Mouse (Mus musculus): ENCODE data around the gene Zfp831. TPM values are rescaled to one million over a fixed set of nuclear protein-coding genes. Genes with fewer than 3 reads are reported as not detected.

Gene Zfp831
- total and polyA plus RNA-seq, 3 experiments = 1.4 to 4.1 TPM; not detected in 1

- Histone ChIP-seq H3K27ac (ENCODE audit: control insufficient read depth, low read depth, low read length) (peak overlapping the region; percentile 92), H3K9ac (ENCODE audit: control insufficient read depth, low read depth, low read length, poor library complexity, severe bottlenecking) (peak overlapping the region; percentile 43), H3K27me3 (ENCODE audit: control insufficient read depth in 1 of 2, insufficient read depth in 2 of 2, low read length in 2 of 2) (no peaks in the 10 kb centered on the region), H3K4me3 (ENCODE audit: control insufficient read depth in 1 of 2, insufficient read depth in 1 of 2, low read depth in 2 of 2, low read length in 2 of 2) (no peak overlapping the region), H3K9me3 (replicated peaks; ENCODE audit: insufficient read depth, low read length) (no peaks in the 10 kb centered on the region), H3K79me2 (ENCODE audit: control insufficient read depth, insufficient read depth, low read length, poor library complexity) (no peaks in the 10 kb centered on the region; the same call in 1 of the 2 replicates), H3K36me3 (ENCODE audit: control insufficient read depth in 1 of 2, insufficient read depth in 2 of 2, low read length in 2 of 2) (peaks cover 0 to 28% of the 10 kb centered on the region in 2 experiments; a peak in 2 of 4 replicates), H3K4me1 (ENCODE audit: control insufficient read depth in 1 of 2, insufficient read depth in 2 of 2, low read length in 2 of 2) (peaks cover 19 to 44% of the 10 kb centered on the region in 2 experiments)
- peak; percentile 92 for DNase-seq (ENCODE audit: low read depth, low spot score)
- TF ChIP-seq POLR2AphosphoS5 (IDR thresholded peaks at IDR 0.05; ENCODE audit: borderline replicate concordance, low read depth, low read length) (no peak), GATA1 (IDR thresholded peaks at IDR 0.05; ENCODE audit: low read depth, low read length) (peak; percentile 90), USF2 (IDR thresholded peaks at IDR 0.05; ENCODE audit: borderline replicate concordance in 1 of 2, insufficient read depth in 1 of 2, low read depth in 1 of 2, low read length in 2 of 2) (no peak), ZC3H11A (IDR thresholded peaks at IDR 0.05; ENCODE audit: low read depth, low read length) (no peak), ZNF384 (IDR thresholded peaks at IDR 0.05; ENCODE audit: low read depth, low read length) (no peak), MAFK (IDR thresholded peaks at IDR 0.05; ENCODE audit: borderline replicate concordance, low read depth, low read length) (no peak), MEF2A (IDR thresholded peaks at IDR 0.05; ENCODE audit: extremely low read depth, insufficient replicate concordance, low read depth, low read length, poor library complexity, severe bottlenecking) (no peak), MAZ (IDR thresholded peaks at IDR 0.05; ENCODE audit: low read depth, low read length) (no peak), TCF12 (IDR thresholded peaks at IDR 0.05; ENCODE audit: low read depth, low read length) (peak; percentile 89), GABPA (IDR thresholded peaks at IDR 0.05; ENCODE audit: low read depth, low read length) (no peak), CHD2 (IDR thresholded peaks at IDR 0.05; ENCODE audit: low read length) (no peak), POLR2AphosphoS2 (IDR thresholded peaks at IDR 0.05; ENCODE audit: low read length) (no peak), CTCF (IDR thresholded peaks at IDR 0.05 in 2 of 3, conservative IDR thresholded peaks at IDR 0.05 in 1 of 3; ENCODE audit: control insufficient read depth in 1 of 3, insufficient read depth in 1 of 3, low read depth in 2 of 3, low read length in 3 of 3, poor library complexity in 1 of 3, severe bottlenecking in 1 of 3) (no peak), BHLHE40 (IDR thresholded peaks at IDR 0.05; ENCODE audit: borderline replicate concordance, low read depth, low read length) (peak; percentile 90), TAL1 (IDR thresholded peaks at IDR 0.05; ENCODE audit: low read length) (peak; percentile 86), MYB (IDR thresholded peaks at IDR 0.05; ENCODE audit: low read depth, low read length) (no peak), SIN3A (IDR thresholded peaks at IDR 0.05; ENCODE audit: low read length) (peak; percentile 77), TBP (IDR thresholded peaks at IDR 0.05; ENCODE audit: low read depth, low read length) (peak; percentile 43; the same call in 1 of the 2 replicates), EP300 (IDR thresholded peaks at IDR 0.05; ENCODE audit: low read depth in 1 of 2, low read length in 2 of 2) (peak; percentile 91 to 94), NELFE (IDR thresholded peaks at IDR 0.05; ENCODE audit: low read depth, low read length) (no peak), MXI1 (IDR thresholded peaks at IDR 0.05; ENCODE audit: low read depth, low read length) (peak; percentile 50; the same call in 1 of the 2 replicates), MYC (IDR thresholded peaks at IDR 0.05; ENCODE audit: low read depth, low read length) (peak; percentile 37; the same call in 1 of the 2 replicates), USF1 (IDR thresholded peaks at IDR 0.05; ENCODE audit: low read depth, low read length) (no peak), E2F4 (IDR thresholded peaks at IDR 0.05; ENCODE audit: borderline replicate concordance, low read depth, low read length) (no peak), MAX (IDR thresholded peaks at IDR 0.05; ENCODE audit: low read length) (peak; percentile 90), JUND (IDR thresholded peaks at IDR 0.05; ENCODE audit: low read depth, low read length) (no peak), RCOR1 (IDR thresholded peaks at IDR 0.05; ENCODE audit: low read depth, low read length) (peak; percentile 74), ETS1 (IDR thresholded peaks at IDR 0.05; ENCODE audit: low read depth, low read length) (peak; percentile 84), RAD21 (IDR thresholded peaks at IDR 0.05; ENCODE audit: low read depth, low read length) (no peak), ZMIZ1 (IDR thresholded peaks at IDR 0.05; ENCODE audit: low read depth, low read length) (no peak), ELF1 (IDR thresholded peaks at IDR 0.05; ENCODE audit: low read depth, low read length) (no peak), POLR2A (IDR thresholded peaks at IDR 0.05; ENCODE audit: control insufficient read depth in 1 of 2, insufficient read depth in 1 of 2, low read depth in 1 of 2, low read length in 2 of 2, poor library complexity in 1 of 2) (peak in 1 of 2 experiments; percentile 24; a peak in 1 of 4 replicates), HCFC1 (IDR thresholded peaks at IDR 0.05; ENCODE audit: low read depth, low read length) (no peak), UBTF (IDR thresholded peaks at IDR 0.05; ENCODE audit: borderline replicate concordance, insufficient read depth, low read depth, low read length) (no peak), SMC3 (IDR thresholded peaks at IDR 0.05; ENCODE audit: low read depth, low read length) (no peak), KAT2A (conservative IDR thresholded peaks at IDR 0.05; ENCODE audit: low read depth, low read length) (no peak), ZKSCAN1 (IDR thresholded peaks at IDR 0.05; ENCODE audit: low read depth, low read length) (no peak), NRF1 (IDR thresholded peaks at IDR 0.05; ENCODE audit: insufficient read depth, low read depth, low read length, poor library complexity, severe bottlenecking) (no peak)
Measured at GRCm38 (mm10) chr2:174621881-174622280, 21.5 kb upstream of the Zfp831 start.
